Mouse (Mus musculus): ENCODE measurements around the gene Cep41. TPM values are rescaled to one million over a fixed set of nuclear protein-coding genes. Genes with fewer than 3 reads are reported as not detected.

The Cep41 gene
- polyA plus RNA-seq, 1 experiment from 2014 or later, result 23.4 TPM

GRCm38 (mm10) chr6:30671696-30672095 lies 21.9 kb downstream of the Cep41 start:
- H3K27ac ChIP-seq, result peak overlapping the region; percentile 88
- ATAC-seq (ENCODE audit: insufficient number of reproducible peaks, insufficient read depth, low FRiP score, low TSS enrichment, low read depth), result peak; percentile 65
- no peak overlapping the region for H3K4me3 ChIP-seq
- H3K9me3 ChIP-seq, result no peaks in the 10 kb centered on the region
- H3K27me3 ChIP-seq, result no peaks in the 10 kb centered on the region
- no peaks in the 10 kb centered on the region for H3K36me3 ChIP-seq
- H3K4me1 ChIP-seq, result peaks cover 86% of the 10 kb centered on the region
- peak overlapping the region; percentile 32; the same call in 1 of the 2 replicates for H3K9ac ChIP-seq
- 42% methylated on average over 5 of the region's 5 CpGs for WGBS
- peak overlapping the region; percentile 20; the same call in 1 of the 2 replicates for H3K4me2 ChIP-seq

GRCm38 (mm10) chr6:30667585-30667984 lies 26.0 kb downstream of the Cep41 start:
- peak overlapping the region; percentile 85 for H3K27ac ChIP-seq
- WGBS, result 18% methylated on average over 5 of the region's 5 CpGs
- H3K4me3 ChIP-seq, result no peak overlapping the region
- H3K36me3 ChIP-seq, result no peaks in the 10 kb centered on the region
- no peak overlapping the region for H3K4me2 ChIP-seq
- no peak for ATAC-seq (ENCODE audit: insufficient number of reproducible peaks, insufficient read depth, low FRiP score, low TSS enrichment, low read depth)
- H3K9me3 ChIP-seq, result no peaks in the 10 kb centered on the region
- no peak overlapping the region for H3K9ac ChIP-seq
- H3K27me3 ChIP-seq, result no peaks in the 10 kb centered on the region
- H3K4me1 ChIP-seq, result peaks cover 71% of the 10 kb centered on the region

GRCm38 (mm10) chr6:30666043-30666442 lies 27.5 kb downstream of the Cep41 start:
- Histone ChIP-seq H3K4me3 (no peak overlapping the region), H3K27ac (peak overlapping the region; percentile 85; the same call in 1 of the 2 replicates), H3K9ac (no peak overlapping the region), H3K4me2 (no peak overlapping the region), H3K27me3 (no peaks in the 10 kb centered on the region), H3K36me3 (no peaks in the 10 kb centered on the region), H3K9me3 (no peaks in the 10 kb centered on the region), H3K4me1 (peaks cover 69% of the 10 kb centered on the region)
- no peak for ATAC-seq (ENCODE audit: insufficient number of reproducible peaks, insufficient read depth, low FRiP score, low TSS enrichment, low read depth)
- 34% methylated on average over 6 of the region's 6 CpGs for WGBS

GRCm38 (mm10) chr6:30665296-30665695 lies 28.3 kb downstream of the Cep41 start:
- H3K9me3 ChIP-seq, result no peaks in the 10 kb centered on the region
- whole genome bisulfite sequencing, result 21% methylated on average over 4 of the region's 4 CpGs
- no peaks in the 10 kb centered on the region for H3K27me3 ChIP-seq
- peaks cover 67% of the 10 kb centered on the region for H3K4me1 ChIP-seq
- ATAC-seq (ENCODE audit: insufficient number of reproducible peaks, insufficient read depth, low FRiP score, low TSS enrichment, low read depth), result no peak
- H3K9ac ChIP-seq, result no peak overlapping the region
- H3K36me3 ChIP-seq, result 0 out of 2 replicates have a peak, but pooled peaks cover 3% of the 10 kb centered on the region
- no peak overlapping the region for H3K4me3 ChIP-seq
- no peak overlapping the region for H3K4me2 ChIP-seq
- H3K27ac ChIP-seq, result peak overlapping the region; percentile 83

GRCm38 (mm10) chr6:30664776-30665175 lies 28.8 kb downstream of the Cep41 start:
- WGBS, result 16% methylated on average over 6 of the region's 6 CpGs
- Histone ChIP-seq H3K36me3 (0 out of 2 replicates have a peak, but pooled peaks cover 3% of the 10 kb centered on the region), H3K27ac (peak overlapping the region; percentile 83), H3K4me2 (no peak overlapping the region), H3K9me3 (no peaks in the 10 kb centered on the region), H3K27me3 (no peaks in the 10 kb centered on the region), H3K9ac (no peak overlapping the region), H3K4me3 (no peak overlapping the region), H3K4me1 (peaks cover 63% of the 10 kb centered on the region)
- no peak for ATAC-seq (ENCODE audit: insufficient number of reproducible peaks, insufficient read depth, low FRiP score, low TSS enrichment, low read depth)

- Histone ChIP-seq H3K4me1 (peaks cover 46% of the 10 kb centered on the region), H3K27me3 (no peaks in the 10 kb centered on the region), H3K9me3 (no peaks in the 10 kb centered on the region), H3K4me2 (no peak overlapping the region), H3K9ac (no peak overlapping the region), H3K27ac (no peak overlapping the region), H3K36me3 (peaks cover 23% of the 10 kb centered on the region; the same call in 1 of the 2 replicates), H3K4me3 (no peak overlapping the region)
- 70% methylated on average over 9 of the region's 9 CpGs for WGBS
- no peak for ATAC-seq (ENCODE audit: insufficient number of reproducible peaks, insufficient read depth, low FRiP score, low TSS enrichment, low read depth)
Observed at GRCm38 (mm10) chr6:30658619-30659018, 34.9 kb downstream of the Cep41 start.

- no peak for ATAC-seq (ENCODE audit: insufficient number of reproducible peaks, insufficient read depth, low FRiP score, low TSS enrichment, low read depth)
Observed at GRCm38 (mm10) chr6:30657279-30657678, 36.3 kb downstream of the Cep41 start.

GRCm38 (mm10) chr6:30654932-30655331 lies 38.6 kb downstream of the Cep41 start:
- H3K4me1 ChIP-seq, result peaks cover 46% of the 10 kb centered on the region
- H3K9ac ChIP-seq, result no peak overlapping the region
- peak overlapping the region; percentile 78 for H3K27ac ChIP-seq
- no peaks in the 10 kb centered on the region for H3K27me3 ChIP-seq
- H3K4me2 ChIP-seq, result no peak overlapping the region
- ATAC-seq (ENCODE audit: insufficient number of reproducible peaks, insufficient read depth, low FRiP score, low TSS enrichment, low read depth), result no peak
- 72% methylated on average over 3 of the region's 3 CpGs for WGBS
- H3K4me3 ChIP-seq, result no peak overlapping the region
- H3K36me3 ChIP-seq, result peaks cover 20% of the 10 kb centered on the region; the same call in 1 of the 2 replicates
- H3K9me3 ChIP-seq, result no peaks in the 10 kb centered on the region

More at GRCm38 (mm10) chr6:30657279-30657678, 36.3 kb downstream of the Cep41 start:
- Histone ChIP-seq H3K27ac (peak overlapping the region; percentile 78), H3K36me3 (peaks cover 23% of the 10 kb centered on the region; the same call in 1 of the 2 replicates), H3K4me3 (no peak overlapping the region), H3K4me2 (no peak overlapping the region), H3K9ac (no peak overlapping the region), H3K4me1 (peaks cover 57% of the 10 kb centered on the region), H3K27me3 (no peaks in the 10 kb centered on the region), H3K9me3 (no peaks in the 10 kb centered on the region)
- WGBS, result 93% methylated on average over 12 of the region's 12 CpGs

GRCm38 (mm10) chr6:30654402-30654859 lies 39.1 kb downstream of the Cep41 start:
- H3K36me3 ChIP-seq, result peaks cover 17% of the 10 kb centered on the region; the same call in 1 of the 2 replicates
- no peaks in the 10 kb centered on the region for H3K9me3 ChIP-seq
- no peak overlapping the region for H3K4me2 ChIP-seq
- no peak for ATAC-seq (ENCODE audit: insufficient number of reproducible peaks, insufficient read depth, low FRiP score, low TSS enrichment, low read depth)
- WGBS, result 42% methylated on average over 6 of the region's 6 CpGs
- no peak overlapping the region for H3K9ac ChIP-seq
- H3K27me3 ChIP-seq, result no peaks in the 10 kb centered on the region
- no peak overlapping the region for H3K4me3 ChIP-seq
- H3K4me1 ChIP-seq, result peaks cover 50% of the 10 kb centered on the region
- peak overlapping the region; percentile 78 for H3K27ac ChIP-seq

GRCm38 (mm10) chr6:30653518-30653917 lies 40.0 kb downstream of the Cep41 start:
- H3K4me1 ChIP-seq, result peaks cover 53% of the 10 kb centered on the region
- H3K9me3 ChIP-seq, result no peaks in the 10 kb centered on the region
- 56% methylated on average over 6 of the region's 6 CpGs for WGBS
- H3K4me3 ChIP-seq, result no peak overlapping the region
- no peak overlapping the region for H3K9ac ChIP-seq
- peak overlapping the region; percentile 78 for H3K27ac ChIP-seq
- no peak overlapping the region for H3K4me2 ChIP-seq
- no peak for ATAC-seq (ENCODE audit: insufficient number of reproducible peaks, insufficient read depth, low FRiP score, low TSS enrichment, low read depth)
- H3K27me3 ChIP-seq, result no peaks in the 10 kb centered on the region
- H3K36me3 ChIP-seq, result peaks cover 11% of the 10 kb centered on the region; the same call in 1 of the 2 replicates

GRCm38 (mm10) chr6:30652425-30653188 lies 40.9 kb downstream of the Cep41 start:
- peak overlapping the region; percentile 78 for H3K27ac ChIP-seq
- H3K4me3 ChIP-seq, result no peak overlapping the region
- H3K4me1 ChIP-seq, result peaks cover 53% of the 10 kb centered on the region
- no peak overlapping the region for H3K9ac ChIP-seq
- H3K4me2 ChIP-seq, result no peak overlapping the region
- 0 out of 2 replicates have a peak, but pooled peaks cover 6% of the 10 kb centered on the region for H3K36me3 ChIP-seq
- H3K27me3 ChIP-seq, result no peaks in the 10 kb centered on the region
- WGBS, result 31% methylated on average over 9 of the region's 9 CpGs
- no peaks in the 10 kb centered on the region for H3K9me3 ChIP-seq
- no peak for ATAC-seq (ENCODE audit: insufficient number of reproducible peaks, insufficient read depth, low FRiP score, low TSS enrichment, low read depth)
